Mouse (Mus musculus): ENCODE data around the gene Zcchc24.

DNA sequence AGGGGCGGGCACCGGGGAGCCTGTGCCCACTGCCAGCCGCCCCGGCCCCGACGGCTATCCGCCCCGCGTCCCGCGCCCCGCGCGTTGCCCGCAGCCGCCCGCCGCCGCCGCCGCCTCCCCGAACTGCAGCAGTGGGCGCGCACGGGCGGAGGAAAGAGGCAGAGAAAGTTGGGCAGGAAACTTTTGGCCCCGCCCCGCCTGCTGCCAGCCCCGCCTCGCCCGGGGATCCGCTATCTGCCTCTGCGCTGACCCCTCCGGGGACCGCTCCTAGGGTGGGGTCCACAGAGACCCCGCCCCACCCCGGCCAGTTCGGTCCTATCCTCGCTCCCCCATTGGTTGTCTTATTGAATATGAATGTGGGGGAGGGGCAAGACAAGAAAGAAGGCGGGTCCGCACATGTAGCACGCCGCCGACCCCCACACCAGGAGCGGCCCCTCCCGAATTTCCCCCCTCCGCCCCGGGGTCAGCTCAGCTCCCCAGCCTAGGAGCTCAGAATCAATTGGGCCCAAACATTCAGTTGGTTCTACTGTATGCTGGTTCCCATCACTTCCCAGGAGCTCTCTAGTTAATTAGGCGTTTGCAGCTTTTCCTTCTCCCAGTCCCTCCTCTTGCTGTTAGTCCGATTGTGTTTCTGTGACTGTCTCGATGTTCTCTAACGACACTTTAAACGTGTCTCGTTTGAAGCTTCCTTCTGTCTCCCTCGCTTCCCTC is at the start of gene Zcchc24:
- no peak for TF ChIP-seq CTCF (conservative IDR thresholded peaks at IDR 0.05; ENCODE audit: insufficient read depth, insufficient read length, low read depth, low read length)
- no peak for TF ChIP-seq POLR2A (IDR thresholded peaks at IDR 0.05; ENCODE audit: low read depth, low read length)

Data from kidney, adult 2 months (tissue).